In the genomic region with DNA sequence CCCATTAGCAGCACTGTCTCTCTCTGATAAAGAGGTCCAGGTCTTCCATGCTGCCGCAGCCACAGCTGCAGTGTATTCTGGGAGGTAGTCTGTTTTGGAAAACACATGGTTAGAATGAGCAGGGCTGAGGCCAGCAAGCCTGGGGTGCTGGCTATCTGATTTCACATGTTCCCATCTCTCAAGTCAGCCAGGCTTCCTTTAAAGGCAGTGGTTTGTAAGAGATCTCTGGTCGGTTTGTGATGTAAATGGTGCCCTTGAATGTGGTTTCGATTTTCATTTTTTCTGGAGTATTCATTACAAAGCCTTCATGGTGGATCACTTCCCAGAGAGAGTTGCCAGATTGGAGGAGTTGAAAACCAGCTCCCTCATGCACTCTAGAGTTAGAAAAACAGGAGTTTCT, we compare ENCODE assay signal across 16 mouse cellular contexts.
"Had no signal": no experiment of that assay in that cellular context is flagged by ENCODE, and none has a peak within 500 bp of the region (broad histone marks: within the 10 kb centered on the region; RNA-seq: fewer than 3 reads in every experiment).

No protein-coding gene starts in this region.

- H3K27me3 ChIP-seq: lung, embryonic 15.5 days; megakaryocyte, embryonic 14.5 days; midbrain, embryonic 13.5 days; midbrain, embryonic 15.5 days; neural tube, embryonic 12.5 days had no signal

- H3K4me1 ChIP-seq: megakaryocyte, embryonic 14.5 days; midbrain, embryonic 15.5 days; neural tube, embryonic 12.5 days had no signal

- H3K9me3 ChIP-seq: lung, embryonic 15.5 days; midbrain, embryonic 13.5 days; midbrain, embryonic 15.5 days; neural tube, embryonic 12.5 days had no signal

- H3K36me3 ChIP-seq: lung, embryonic 15.5 days; midbrain, embryonic 13.5 days; midbrain, embryonic 15.5 days; neural tube, embryonic 12.5 days had no signal

- H3K9ac ChIP-seq: lung, embryonic 15.5 days; midbrain, embryonic 13.5 days; midbrain, embryonic 15.5 days; neural tube, embryonic 12.5 days had no signal

- H3K27ac ChIP-seq: lung, embryonic 15.5 days; macrophage; midbrain, embryonic 13.5 days; midbrain, embryonic 15.5 days; neural tube, embryonic 12.5 days had no signal

- DNase-seq: lung, adult 2 months; lung, postnatal 14 days; lung, postnatal 36 days; right cerebral cortex, postnatal 14 days; spleen, adult 18-20 months; thymus, adult 18-20 months; thymus, postnatal 14 days; thymus, postnatal 36 days had no signal

- H3K4me3 ChIP-seq: lung, embryonic 15.5 days; megakaryocyte, embryonic 14.5 days; midbrain, embryonic 13.5 days; midbrain, embryonic 15.5 days; neural tube, embryonic 12.5 days had no signal

- ATAC-seq: lung, postnatal 0 days; midbrain, embryonic 13.5 days; midbrain, embryonic 15.5 days had no signal

- H3K4me2 ChIP-seq: lung, embryonic 15.5 days; midbrain, embryonic 11.5 days; midbrain, embryonic 13.5 days; midbrain, embryonic 15.5 days; neural tube, embryonic 12.5 days had no signal
